Mouse (Mus musculus) kidney, adult 2 months (tissue): ENCODE measurements around the gene Wfdc6a. TPM values are rescaled to one million over a fixed set of nuclear protein-coding genes. Genes with fewer than 3 reads are reported as not detected.
A peak's percentile ranks its signal among the peaks of the same experiment; 100 is the strongest.

Experiments
- DNase-seq: peaks from one replicate; pipeline ENCODE4 v3.0.0; 2021
- H3K27ac ChIP-seq: fragments of 200-500 bp; 2 replicates; pipeline ENCODE4 v1.5.1; 2012; ENCODE audit warnings: low read depth, low read length, control low read depth, inconsistent platforms; ENCODE audit not compliant: insufficient read depth
- H3K27me3 ChIP-seq: fragments of 200-500 bp; replicated peaks from 2 replicates; pipeline ENCODE4 v1.6.1; 2012; ENCODE audit warnings: mild to moderate bottlenecking, moderate library complexity, low read length, inconsistent platforms; ENCODE audit not compliant: control insufficient read depth, insufficient read depth
- H3K36me3 ChIP-seq: fragments of 200-500 bp; 2 replicates; pipeline ENCODE4 v1.6.1; 2012; ENCODE audit warnings: mild to moderate bottlenecking, moderate library complexity, low read length, inconsistent platforms; ENCODE audit not compliant: control insufficient read depth, insufficient read depth
- H3K4me1 ChIP-seq: fragments of 200-500 bp; 2 replicates; pipeline ENCODE4 v1.6.1; 2011; ENCODE audit warnings: low read length; ENCODE audit not compliant: control insufficient read depth, insufficient read depth
- H3K4me3 ChIP-seq: fragments of 200-500 bp; 2 replicates; pipeline ENCODE4 v1.5.1; 2011; ENCODE audit warnings: mild to moderate bottlenecking, low read depth, low read length, control low read depth; ENCODE audit not compliant: insufficient read depth
- CTCF ChIP-seq: fragments of 200-500 bp; conservative IDR thresholded peaks from 2 replicates; pipeline ENCODE4 v1.5.1; 2011; ENCODE audit warnings: low read depth, mild to moderate bottlenecking, control low read depth, low read length, moderate library complexity, mixed read lengths; ENCODE audit not compliant: insufficient read depth, insufficient read length
- POLR2A ChIP-seq: fragments of 200-500 bp; IDR thresholded peaks from one replicate; pipeline ENCODE4 v1.6.1; 2011; ENCODE audit warnings: low read depth, low read length, control low read depth
- WGBS: fragments of 180-500 bp; shearing (Covaris S2); methylation state at CpG from one replicate; pipeline ENCODE4 v1.1.7; 2018; 5-methylcytosine and 5-hydroxymethylcytosine counted together
- polyA plus RNA-seq: library from polyadenylated mRNA; depleted of rRNA; stranded (reverse); fragments of >200 nt; gene quantifications from 2 replicates; pipeline ENCODE4 v1.2.3, GENCODE M21; 2012

Gene Wfdc6a
- polyA plus RNA-seq, 1 experiment, result not detected

DNA sequence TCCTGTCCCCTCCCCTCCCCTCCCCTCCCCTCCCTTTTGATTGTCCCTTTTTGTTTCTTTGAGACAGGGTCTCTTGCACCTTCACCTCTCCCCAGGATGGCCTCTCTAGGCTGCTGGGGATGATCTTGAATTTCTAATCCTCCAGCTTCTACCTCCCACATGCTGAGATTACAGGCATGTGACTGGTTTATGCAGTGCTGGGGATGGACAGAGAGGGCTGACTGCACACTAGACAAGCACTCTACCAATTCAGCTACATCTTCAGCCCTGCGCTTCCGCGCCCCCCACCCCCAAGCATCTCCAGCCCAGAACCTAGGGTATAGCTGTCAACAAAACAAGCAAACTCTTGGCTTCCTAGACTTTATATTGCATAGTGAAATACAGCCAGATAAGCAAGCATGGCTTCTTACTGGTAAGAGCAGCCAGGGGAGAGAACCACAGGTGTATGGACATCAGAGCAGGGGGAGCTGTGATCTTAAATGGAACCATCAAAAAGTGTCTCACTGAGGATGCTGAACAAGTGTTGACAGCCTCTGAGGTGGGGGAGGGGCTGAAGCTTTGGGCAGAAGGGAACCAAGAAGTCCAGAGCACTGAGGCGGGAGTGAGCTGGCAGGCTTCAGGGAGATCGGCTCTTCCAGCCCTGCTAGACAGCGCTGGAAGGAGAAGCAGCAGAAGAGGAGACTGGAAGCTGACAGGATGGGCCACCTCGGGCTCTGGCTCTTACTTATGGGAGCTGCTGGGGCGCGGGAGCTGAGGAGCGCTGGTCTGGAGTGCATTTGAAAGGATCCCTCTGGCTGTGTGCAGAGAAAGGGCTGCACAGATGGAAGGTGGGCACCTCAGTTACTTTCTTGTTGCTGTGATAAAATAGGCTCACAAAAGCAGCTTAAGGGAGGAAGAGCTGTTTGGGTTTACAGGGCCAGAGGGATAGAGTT, 35.0 kb downstream of the Wfdc6a start:
- no peaks in the 10 kb centered on the region for H3K4me1 ChIP-seq
- H3K36me3 ChIP-seq, result no peaks in the 10 kb centered on the region
- H3K27me3 ChIP-seq, result no peaks in the 10 kb centered on the region
- WGBS, result 40% methylated on average over 10 of the region's 10 CpGs
- H3K4me3 ChIP-seq, result no peak overlapping the region
- no peak for TF ChIP-seq POLR2A
- TF ChIP-seq CTCF, result no peak
- no peak overlapping the region for H3K27ac ChIP-seq
- no peak for DNase-seq

DNA sequence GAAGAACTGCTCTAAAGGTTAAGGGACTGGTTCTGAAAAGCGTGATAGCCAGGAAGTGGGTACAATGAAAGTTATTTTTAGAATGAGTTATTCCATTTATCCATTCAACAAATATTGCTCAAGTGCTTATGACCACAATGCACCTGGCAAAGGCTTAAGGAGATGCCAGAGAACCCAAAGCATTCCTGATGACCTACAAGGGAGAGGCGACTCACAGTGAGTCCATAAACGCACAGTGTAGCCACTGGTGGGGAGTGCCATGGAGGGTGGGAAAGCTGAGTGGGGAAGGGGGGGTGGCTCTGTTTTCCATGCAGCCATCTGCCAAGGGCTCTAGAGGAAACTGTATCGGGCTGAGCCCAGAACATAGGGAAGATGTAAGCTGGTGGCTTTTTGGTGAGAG, 35.9 kb downstream of the Wfdc6a start:
- H3K36me3 ChIP-seq, result no peaks in the 10 kb centered on the region
- WGBS, result 52% methylated on average over 4 of the region's 4 CpGs

DNA sequence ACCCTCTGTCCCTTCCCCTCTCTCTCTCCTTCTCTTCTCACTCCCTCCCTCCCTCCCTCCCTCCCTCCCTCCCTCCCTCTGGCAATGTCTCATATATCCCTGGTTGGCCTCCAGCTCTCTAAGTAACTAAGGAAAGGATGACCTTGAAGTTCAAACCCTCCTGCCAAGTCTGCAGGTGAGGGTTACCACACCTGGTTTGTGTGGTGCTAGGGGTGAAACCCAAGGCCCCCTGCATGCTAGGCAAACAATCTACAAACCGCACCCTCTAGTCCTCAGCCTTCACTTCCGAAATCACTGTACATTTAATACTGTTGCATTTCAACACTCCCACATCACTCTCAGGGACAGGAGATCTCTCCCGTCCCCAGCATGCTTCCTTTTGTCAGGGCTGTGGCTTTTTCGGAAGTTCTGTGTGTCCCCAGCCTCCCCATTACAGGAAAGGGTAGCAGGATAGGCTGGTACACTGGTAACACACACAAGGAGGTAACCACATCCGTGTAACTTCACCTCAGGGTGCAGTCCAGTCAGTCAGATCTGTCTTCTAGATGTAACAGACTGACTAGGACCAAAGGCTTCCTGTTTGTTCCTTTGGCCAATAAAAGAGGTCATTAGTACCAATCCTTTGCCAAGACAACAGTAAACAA, 40.7 kb downstream of the Wfdc6a start:
- no peaks in the 10 kb centered on the region for H3K27me3 ChIP-seq
- H3K4me1 ChIP-seq, result peaks cover 14% of the 10 kb centered on the region; the same call in 1 of the 2 replicates
- H3K36me3 ChIP-seq, result no peaks in the 10 kb centered on the region
- no peak for TF ChIP-seq CTCF
- TF ChIP-seq POLR2A, result no peak
- DNase-seq, result no peak
- peak overlapping the region; percentile 62; the same call in 1 of the 2 replicates for H3K27ac ChIP-seq
- WGBS, result 29% methylated on average over 5 of the region's 5 CpGs
- no peak overlapping the region for H3K4me3 ChIP-seq

More for the DNA sequence above, 35.9 kb downstream of the Wfdc6a start:
- no peak for TF ChIP-seq CTCF
- no peak for TF ChIP-seq POLR2A
- no peaks in the 10 kb centered on the region for H3K27me3 ChIP-seq
- H3K4me1 ChIP-seq, result peaks cover 5% of the 10 kb centered on the region; the same call in 1 of the 2 replicates
- H3K27ac ChIP-seq, result no peak overlapping the region
- no peak for DNase-seq
- no peak overlapping the region for H3K4me3 ChIP-seq

- H3K36me3 ChIP-seq, result no peaks in the 10 kb centered on the region
- 25% methylated on average over 2 of the region's 2 CpGs for WGBS
- H3K4me3 ChIP-seq, result no peak overlapping the region
- H3K27ac ChIP-seq, result peak overlapping the region; percentile 85
- peaks cover 14% of the 10 kb centered on the region; the same call in 1 of the 2 replicates for H3K4me1 ChIP-seq
- TF ChIP-seq POLR2A (no peak), CTCF (no peak)
- no peaks in the 10 kb centered on the region for H3K27me3 ChIP-seq
- peak; percentile 86 for DNase-seq
Measured at GRCm38 (mm10) chr2:164543745-164544144, 41.5 kb downstream of the Wfdc6a start.

GRCm38 (mm10) chr2:164542598-164542997, 42.6 kb downstream of the Wfdc6a start:
- Histone ChIP-seq H3K27ac (peak overlapping the region; percentile 85), H3K4me1 (peaks cover 14% of the 10 kb centered on the region; the same call in 1 of the 2 replicates), H3K4me3 (no peak overlapping the region), H3K27me3 (no peaks in the 10 kb centered on the region), H3K36me3 (no peaks in the 10 kb centered on the region)
- DNase-seq, result peak; percentile 17
- WGBS, result 72% methylated on average over 7 of the region's 7 CpGs
- TF ChIP-seq POLR2A, result no peak
- no peak for TF ChIP-seq CTCF

DNA sequence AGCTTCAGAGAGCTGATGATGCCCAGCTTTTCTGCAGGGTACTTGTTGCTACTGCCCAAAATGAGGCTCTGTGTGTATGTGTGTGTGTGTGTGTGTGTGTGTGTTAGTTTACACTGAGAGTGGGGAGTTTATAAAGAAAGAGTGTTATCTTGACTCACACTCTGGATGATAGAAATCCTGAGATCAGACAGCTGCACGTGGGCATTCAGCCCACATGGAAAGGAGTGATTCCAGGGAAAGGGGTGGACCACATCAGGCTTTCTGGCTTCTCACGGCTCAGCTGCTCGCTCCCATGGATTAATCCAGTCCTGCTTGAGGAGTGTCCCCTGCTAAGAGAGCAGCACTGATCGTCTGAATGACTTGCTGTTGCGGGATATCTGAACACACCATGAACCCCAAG, 43.1 kb downstream of the Wfdc6a start:
- no peak for DNase-seq
- TF ChIP-seq CTCF (no peak), POLR2A (no peak)
- no peak overlapping the region for H3K4me3 ChIP-seq
- 84% methylated on average over 5 of the region's 5 CpGs for WGBS
- H3K27ac ChIP-seq, result no peak overlapping the region
- H3K27me3 ChIP-seq, result no peaks in the 10 kb centered on the region
- no peaks in the 10 kb centered on the region for H3K36me3 ChIP-seq
- H3K4me1 ChIP-seq, result peaks cover 14% of the 10 kb centered on the region; the same call in 1 of the 2 replicates

GRCm38 (mm10) chr2:164540652-164541427, 44.4 kb downstream of the Wfdc6a start:
- peaks cover 14% of the 10 kb centered on the region; the same call in 1 of the 2 replicates for H3K4me1 ChIP-seq
- H3K27me3 ChIP-seq, result no peaks in the 10 kb centered on the region
- no peak overlapping the region for H3K4me3 ChIP-seq
- no peak overlapping the region for H3K27ac ChIP-seq
- H3K36me3 ChIP-seq, result no peaks in the 10 kb centered on the region
- TF ChIP-seq CTCF, result no peak
- TF ChIP-seq POLR2A, result no peak
- DNase-seq, result peak; percentile 47
- 49% methylated on average over 8 of the region's 8 CpGs for WGBS
